Mouse (Mus musculus): ENCODE data around the gene Med16.

- TF ChIP-seq CTCF (IDR thresholded peaks at IDR 0.05; ENCODE audit: low read depth, low read length) = no peak
- no peak for TF ChIP-seq GATA2 (IDR thresholded peaks at IDR 0.05; ENCODE audit: borderline replicate concordance, low read depth, low read length)
- no peak for TF ChIP-seq GATA1 (IDR thresholded peaks at IDR 0.05; ENCODE audit: borderline replicate concordance, low read length)
Observed at GRCm38 (mm10) chr10:79881981-79882380, 26.7 kb downstream of the Med16 start.
